Mouse (Mus musculus) olfactory bulb, adult 2 months (tissue): ENCODE results near the gene Cd81.

ENCODE experiments used
- CTCF ChIP-seq: fragments of 200-500 bp; IDR thresholded peaks from 2 replicates; pipeline ENCODE4 v1.5.1; 2012; ENCODE audit warnings: low read depth, mild to moderate bottlenecking, low read length, moderate library complexity; ENCODE audit not compliant: insufficient read depth
- POLR2A ChIP-seq: fragments of 200-500 bp; IDR thresholded peaks from 2 replicates; pipeline ENCODE4 v1.6.1; 2012; ENCODE audit warnings: mild to moderate bottlenecking, low read depth, low read length, moderate library complexity; ENCODE audit not compliant: insufficient read depth

- TF ChIP-seq CTCF, result no peak
- TF ChIP-seq POLR2A, result no peak
Measured at GRCm38 (mm10) chr7:143083708-143084107, 31.2 kb downstream of the Cd81 start.
